14 mouse cellular contexts compared by ENCODE assay signal in the genomic region with DNA sequence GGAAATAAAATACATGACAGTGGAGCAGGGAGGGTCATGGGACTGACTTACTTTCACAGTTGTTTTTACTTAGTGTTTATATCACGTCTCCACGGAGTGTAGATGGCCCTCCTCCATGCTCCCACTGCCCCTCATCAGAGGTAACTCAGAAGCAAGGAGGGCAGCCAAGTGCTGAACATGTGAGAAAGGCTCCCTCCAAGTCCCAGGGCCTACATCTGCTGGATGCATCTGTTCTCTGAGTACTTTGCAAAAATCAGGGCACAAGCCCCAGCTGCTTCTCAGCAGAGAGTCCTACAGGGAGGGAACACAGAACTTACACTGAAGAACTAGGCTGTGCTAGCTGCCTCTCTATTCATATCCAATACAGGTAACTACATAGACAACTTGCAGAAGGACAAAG.
A peak's percentile ranks its signal among the peaks of the same experiment; 100 is the strongest.
DNase-seq lines count a peak whose midpoint lies in the region.
"Had no signal": no experiment of that assay in that cellular context is flagged by ENCODE, and none has a peak within 500 bp of the region (broad histone marks: within the 10 kb centered on the region; RNA-seq: fewer than 3 reads in every experiment).

No protein-coding gene starts in this region.

- peak; percentile 17 for DNase-seq in cerebellum, adult 9-11 months
- DNase-seq in cerebellum, adult 11-12 months, result no peak
- peak; percentile 70 for DNase-seq in layer of hippocampus, adult 9-11 months
- DNase-seq in layer of hippocampus, postnatal 25 days (ENCODE audit: extremely low spot score in 1 of 2, low spot score in 1 of 2), result no peak
- peak; percentile 23 for DNase-seq in right cerebral cortex, postnatal 14 days
- DNase-seq in right cerebral cortex, postnatal 4 days, result no peak
- DNase-seq in skeletal muscle tissue, adult 2 months (ENCODE audit: low read depth, low spot score), result peak; percentile 64
- DNase-seq in testis, postnatal 14 days (ENCODE audit: low spot score), result no peak
- DNase-seq: adrenal gland, postnatal 36 days; cerebellum, adult 18-20 months; kidney, postnatal 4 days; liver; lung, postnatal 4 days; spleen, adult 18-20 months had no signal

Comparison
In these comparisons a context has a peak if more than half of its experiments do, and no peak if none do; other contexts are left out.
1. DNase-seq: peak in cerebellum, adult 9-11 months (single experiment), layer of hippocampus, adult 9-11 months (single experiment), right cerebral cortex, postnatal 14 days (single experiment) and skeletal muscle tissue, adult 2 months (single experiment); none in cerebellum, adult 11-12 months (single experiment), layer of hippocampus, postnatal 25 days (0 of 2), right cerebral cortex, postnatal 4 days (single experiment) and testis, postnatal 14 days (single experiment).